Mouse (Mus musculus) brain, embryonic 14.5 days (tissue): Measurements from ENCODE around the gene Slc35b2. TPM values are rescaled to one million over a fixed set of nuclear protein-coding genes. Genes with fewer than 3 reads are reported as not detected.

Experiments used
- DNase-seq: peaks from one replicate; pipeline ENCODE4 v3.0.0-alpha.2; 2011; ENCODE audit warnings: low read depth
- CTCF ChIP-seq: fragments of 200-500 bp; IDR thresholded peaks from 2 replicates; pipeline ENCODE4 v1.5.1; 2012; ENCODE audit warnings: inconsistent platforms, mild to moderate bottlenecking, moderate library complexity, borderline replicate concordance; ENCODE audit not compliant: insufficient read depth, insufficient read length; ENCODE audit errors: extremely low read depth
- POLR2A ChIP-seq: fragments of 200-500 bp; IDR thresholded peaks from 2 replicates; pipeline ENCODE4 v1.6.1; 2012; ENCODE audit warnings: mild to moderate bottlenecking, inconsistent platforms, borderline replicate concordance; ENCODE audit not compliant: poor library complexity, insufficient read depth, insufficient read length, severe bottlenecking; ENCODE audit errors: extremely low read depth
- polyA plus RNA-seq: library from polyadenylated mRNA; depleted of rRNA; stranded (reverse); fragments of >200 nt; gene quantifications from 2 replicates; pipeline ENCODE4 v1.2.3, GENCODE M21; 2012; rRNA removed

The Slc35b2 gene
- polyA plus RNA-seq, 1 experiment, result 79.5 TPM

DNA sequence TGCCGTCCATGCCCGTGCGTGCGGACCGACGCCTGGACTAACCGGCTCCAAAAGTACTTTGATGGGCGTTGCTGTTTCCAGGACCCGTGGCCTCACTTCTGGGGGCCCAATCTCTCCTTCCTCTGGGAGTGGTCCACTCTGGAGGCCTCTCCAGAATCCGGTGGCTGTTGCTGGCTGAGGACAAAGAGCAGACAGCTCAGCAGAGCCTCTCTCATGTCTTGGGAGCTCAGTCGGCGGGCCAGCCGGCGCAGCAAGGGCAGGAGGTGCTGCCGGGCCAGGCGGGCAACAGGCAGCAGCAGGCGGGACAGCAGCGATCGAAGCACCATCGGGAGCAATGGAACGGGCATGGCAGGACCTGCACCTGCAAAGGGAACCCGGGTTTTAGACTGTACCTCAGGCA, 37.7 kb downstream of the Slc35b2 start:
- TF ChIP-seq CTCF (no peak), POLR2A (no peak)
- DNase-seq, result no peak

DNA sequence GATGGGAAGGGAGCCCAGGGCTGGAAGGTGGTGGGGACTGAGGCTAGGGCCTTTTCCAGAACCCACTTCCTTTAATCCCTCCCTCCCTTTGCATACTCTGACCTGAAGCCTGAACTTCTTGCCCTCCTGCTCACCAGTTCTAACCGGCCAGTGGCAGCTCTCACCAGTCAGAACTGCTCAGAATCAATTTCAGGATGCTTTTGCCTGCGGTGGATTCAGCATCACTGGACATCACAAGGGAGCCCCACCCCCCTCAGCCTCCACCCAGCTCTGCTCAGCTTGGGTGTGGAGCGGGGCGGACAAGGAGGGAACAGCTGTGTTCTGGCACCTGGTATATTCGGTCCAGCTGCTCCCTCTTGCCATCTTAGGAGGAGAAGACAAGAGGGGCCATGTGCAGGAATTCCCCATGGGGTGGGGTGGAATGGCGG, 38.2 kb downstream of the Slc35b2 start, which contains the start of gene Mymx:
Gene Mymx (minus strand): TSS at position 226 of the 428 bp plus-strand sequence.
- no peak for DNase-seq
- no peak for TF ChIP-seq CTCF
- no peak for TF ChIP-seq POLR2A

DNA sequence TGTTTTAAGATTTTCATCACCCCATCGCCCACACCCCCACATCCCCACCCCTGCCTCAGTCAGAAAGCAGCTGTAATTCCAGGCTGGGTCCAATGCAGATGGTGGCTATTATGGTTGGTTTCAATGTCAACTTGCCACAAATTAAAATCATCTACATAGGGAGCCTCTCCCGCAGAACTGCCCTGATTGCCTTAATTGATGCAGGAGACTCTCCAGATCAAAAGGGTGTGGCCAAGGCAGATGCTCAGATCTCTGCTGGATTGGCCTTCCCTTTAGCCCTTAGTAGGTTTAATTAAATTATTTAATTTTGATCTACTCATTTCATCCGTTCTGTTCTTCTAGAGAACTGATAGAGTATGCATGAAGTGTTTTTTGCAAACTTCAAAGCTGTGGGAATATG, 39.3 kb downstream of the Slc35b2 start:
- no peak for DNase-seq
- TF ChIP-seq POLR2A, result no peak
- no peak for TF ChIP-seq CTCF

DNA sequence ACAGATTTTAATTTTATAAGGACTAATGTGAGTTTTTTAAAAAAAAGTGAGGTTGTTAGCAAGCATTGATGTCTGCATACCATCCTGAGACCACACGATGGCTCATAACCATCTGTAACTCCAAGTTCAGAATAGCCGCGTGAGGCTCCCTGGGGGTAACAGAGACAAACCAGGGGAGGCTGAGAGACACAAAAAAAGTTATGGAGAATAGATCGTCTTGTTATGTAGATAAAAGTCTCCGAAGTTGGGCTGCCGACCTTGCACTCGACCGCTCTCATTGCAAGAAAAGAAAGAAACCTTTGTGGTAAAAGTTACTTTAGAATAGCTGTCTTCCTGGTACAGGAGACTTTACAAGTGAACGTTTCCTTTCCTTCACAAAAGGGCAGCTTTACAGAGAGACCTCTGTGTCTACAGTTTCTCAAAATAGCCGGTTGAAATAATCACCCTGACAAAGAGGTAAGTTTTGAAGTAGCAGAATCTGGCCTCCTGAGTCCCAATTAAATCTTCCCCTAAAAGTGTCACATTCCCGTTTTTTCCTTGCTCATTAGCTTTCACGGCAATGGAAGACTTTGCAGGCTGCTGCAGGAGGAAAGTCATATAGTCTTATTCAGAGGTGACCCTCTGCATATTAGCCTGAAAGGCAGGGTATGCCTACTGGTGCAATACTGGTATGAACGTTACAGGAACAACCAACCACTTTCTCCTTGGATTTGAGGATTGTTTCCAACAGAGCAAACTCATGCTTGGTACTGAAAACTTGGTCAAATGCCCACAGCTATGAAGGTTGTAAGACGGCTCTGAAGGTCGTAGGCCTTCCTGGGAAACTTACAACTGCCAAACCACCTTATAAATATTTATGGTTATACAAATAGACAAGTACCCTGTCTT, 43.6 kb downstream of the Slc35b2 start:
- DNase-seq, result no peak
- no peak for TF ChIP-seq POLR2A
- TF ChIP-seq CTCF, result no peak

DNA sequence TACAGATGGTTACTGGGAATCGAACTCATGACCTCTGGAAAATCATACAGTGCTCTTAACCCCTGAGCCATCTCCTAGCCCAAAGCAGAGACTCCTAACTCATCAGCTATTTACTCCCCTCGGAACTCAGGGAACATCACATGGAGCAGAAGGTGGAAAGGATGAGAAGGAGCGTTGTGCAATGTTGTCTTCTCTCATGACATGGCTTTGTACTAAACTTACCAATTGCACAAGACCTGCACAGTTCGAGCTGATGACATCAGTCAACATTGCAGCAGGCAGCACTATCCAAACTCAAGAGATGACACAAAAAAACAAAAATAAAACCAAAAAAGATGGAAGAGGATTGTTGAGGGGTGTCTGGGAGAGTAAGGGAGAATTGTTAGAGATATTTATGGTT, 44.7 kb downstream of the Slc35b2 start:
- no peak for DNase-seq
- TF ChIP-seq POLR2A (no peak), CTCF (no peak)

DNA sequence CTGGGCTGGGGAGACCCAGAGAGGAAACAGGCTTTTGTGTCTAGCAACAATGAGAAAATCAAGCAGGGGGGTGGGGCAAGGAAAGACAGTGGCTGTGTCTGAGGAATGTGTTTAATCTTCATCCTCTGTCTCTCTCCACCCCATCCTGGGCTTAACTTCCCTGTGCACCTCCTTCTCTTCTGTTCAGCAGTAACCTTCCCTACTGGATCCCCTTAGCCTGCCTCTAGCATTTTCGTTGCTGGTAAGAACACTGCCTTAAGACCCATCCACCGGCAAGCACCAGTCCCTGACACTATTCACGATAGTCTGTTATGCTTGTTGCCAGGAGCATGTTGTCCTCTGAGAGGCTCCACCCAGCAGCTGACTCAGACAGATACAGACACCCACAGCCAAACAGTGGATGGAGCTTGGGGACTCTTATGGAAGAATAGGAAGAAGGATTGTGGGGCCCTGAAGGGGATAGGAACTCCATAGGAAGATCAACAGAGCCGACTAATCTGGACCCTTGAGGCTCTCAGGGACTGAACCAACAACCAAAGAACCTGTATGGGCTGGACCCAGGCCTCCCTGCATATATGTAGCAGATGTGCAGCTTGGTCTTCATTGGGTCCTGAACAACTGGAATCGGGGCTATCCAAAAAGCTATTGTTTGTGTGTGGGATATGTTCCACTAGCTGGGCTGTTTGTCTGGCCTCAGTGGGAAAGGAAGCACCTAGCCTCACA, 46.6 kb downstream of the Slc35b2 start:
- no peak for DNase-seq
- TF ChIP-seq CTCF, result no peak
- TF ChIP-seq POLR2A, result no peak

DNA sequence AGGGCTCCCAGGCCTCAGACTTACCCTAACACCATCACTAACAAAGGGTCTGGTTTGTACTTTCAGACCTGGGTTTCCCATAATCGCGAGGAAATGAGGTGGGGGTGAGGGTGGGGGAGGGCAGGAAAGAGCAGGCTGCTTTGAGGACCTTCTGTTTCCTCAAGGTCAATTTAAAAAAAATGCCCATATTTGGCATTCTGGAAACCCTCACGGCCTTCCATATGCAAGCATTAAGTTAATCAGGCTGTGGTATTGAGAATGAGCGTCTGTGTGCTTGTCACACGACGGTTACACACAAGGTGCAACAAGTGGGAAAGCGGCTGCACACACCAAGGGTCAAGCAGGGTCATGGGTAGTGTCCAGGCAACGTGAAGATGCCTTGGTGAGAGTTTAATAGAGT, 48.3 kb downstream of the Slc35b2 start:
- no peak for DNase-seq
- TF ChIP-seq CTCF (no peak), POLR2A (no peak)

DNA sequence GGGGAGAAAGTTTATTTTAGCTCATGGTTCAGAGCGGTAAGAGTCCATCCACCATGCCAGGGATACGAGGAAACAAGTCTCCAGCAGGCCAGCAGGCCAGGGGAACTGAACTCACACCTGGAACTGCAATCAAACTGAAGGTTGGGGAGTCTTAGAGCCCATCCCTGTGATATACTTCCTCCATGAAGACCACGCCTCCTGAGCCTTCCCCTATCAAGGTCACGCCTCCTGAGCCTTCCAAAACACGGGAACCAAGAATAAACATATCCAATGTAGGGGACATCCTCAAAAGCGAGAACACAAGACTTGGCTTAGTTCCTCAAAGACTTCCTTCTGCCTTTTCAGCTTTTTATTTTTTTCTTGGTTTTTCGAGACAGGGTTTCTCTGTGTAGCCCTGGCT, 49.2 kb downstream of the Slc35b2 start:
- no peak for TF ChIP-seq POLR2A
- no peak for TF ChIP-seq CTCF
- no peak for DNase-seq

DNA sequence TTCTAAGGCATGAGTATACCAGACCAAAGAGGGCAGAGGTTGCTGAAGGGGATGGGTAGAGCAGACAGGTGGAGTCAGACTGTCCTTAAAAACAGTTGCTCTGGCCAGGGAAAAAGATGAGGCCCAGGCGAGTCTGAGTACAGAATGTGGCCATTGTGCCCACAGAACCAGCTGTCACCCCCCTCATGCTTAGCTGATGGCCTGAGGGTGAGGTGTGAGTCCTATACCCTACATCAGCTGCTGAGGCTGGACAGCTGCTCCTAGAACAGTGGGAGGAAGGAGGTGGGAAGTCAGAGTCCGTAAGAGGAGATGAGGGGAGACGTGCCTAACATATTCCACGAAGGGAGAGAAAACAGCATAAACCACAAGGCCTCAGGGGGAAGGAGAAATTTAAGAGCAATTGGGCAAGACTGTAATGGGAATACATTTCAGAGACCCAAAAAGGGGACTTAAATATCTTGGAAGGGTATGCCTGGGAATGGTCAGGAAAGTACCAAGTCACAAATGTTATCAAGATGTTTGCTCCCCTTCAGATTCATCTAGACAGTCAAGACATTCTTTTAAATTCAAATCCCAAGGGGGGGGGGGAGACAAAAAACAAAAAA, 52.5 kb downstream of the Slc35b2 start:
- TF ChIP-seq CTCF (no peak), POLR2A (no peak)
- DNase-seq, result no peak

DNA sequence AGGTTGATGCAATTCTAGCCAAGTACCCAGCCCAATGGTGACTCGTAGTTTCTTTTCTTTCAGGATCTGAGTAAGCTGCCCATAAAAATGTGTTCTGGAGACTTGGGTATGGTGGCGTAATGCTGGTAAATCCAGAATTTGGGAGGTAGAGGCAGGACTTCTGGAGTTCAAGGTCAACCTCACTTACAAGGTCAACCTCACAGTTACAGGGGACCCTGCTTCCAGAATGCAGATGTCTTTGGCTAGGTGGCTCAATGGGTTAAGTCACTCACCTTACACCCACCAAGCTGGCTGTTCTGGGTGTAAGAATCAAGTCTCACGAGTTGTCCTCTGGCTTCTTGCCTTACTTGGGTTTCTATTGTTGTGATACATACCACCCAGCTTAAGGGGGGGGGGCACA, 53.0 kb downstream of the Slc35b2 start:
- no peak for DNase-seq
- no peak for TF ChIP-seq CTCF
- no peak for TF ChIP-seq POLR2A

Other genes with a start within 250 kb of the Slc35b2 start
- gene Cdc5l, start 130.1 kb upstream of the Slc35b2 start, polyA plus RNA-seq, result 31.0 and 41.3 TPM in 2 replicates
- 0.97 and 1.3 TPM in 2 replicates for gene Spats1, start 88.5 kb upstream of the Slc35b2 start, polyA plus RNA-seq
- gene Aars2, start 57.0 kb upstream of the Slc35b2 start, polyA plus RNA-seq, result 21.0 and 23.3 TPM in 2 replicates
- gene Tcte1, start 40.4 kb upstream of the Slc35b2 start, polyA plus RNA-seq, result 0.40 and 0.92 TPM in 2 replicates
- 33.3 and 46.5 TPM in 2 replicates for gene Tmem151b, start 14.2 kb upstream of the Slc35b2 start, polyA plus RNA-seq
- 2.8 and 3.4 TPM in 2 replicates for gene Nfkbie, start 8.2 kb upstream of the Slc35b2 start, polyA plus RNA-seq
- gene Hsp90ab1, start 9.4 kb downstream of the Slc35b2 start, polyA plus RNA-seq, result 677 and 1,066 TPM in 2 replicates
- 43.6 and 60.9 TPM in 2 replicates for gene Slc29a1, start 35.7 kb downstream of the Slc35b2 start, polyA plus RNA-seq
- gene Mymx, start 38.2 kb downstream of the Slc35b2 start, polyA plus RNA-seq, result 0.42 and 0.92 TPM in 2 replicates
- 0.13 and 0.62 TPM in 2 replicates for gene Capn11, start 95.5 kb downstream of the Slc35b2 start, polyA plus RNA-seq
- gene Mrpl14, start 122.4 kb downstream of the Slc35b2 start, polyA plus RNA-seq, result 74.8 and 101 TPM in 2 replicates
- 306 and 323 TPM in 2 replicates for gene Tmem63b, start 123.0 kb downstream of the Slc35b2 start, polyA plus RNA-seq
- gene 1600014C23Rik, start 170.0 kb downstream of the Slc35b2 start, polyA plus RNA-seq, result 0.21 TPM in 1 of 2 replicates, not detected in the other